Mouse (Mus musculus) CH12.LX (cell line): Measurements from ENCODE around the gene Oma1. TPM values are rescaled to one million over a fixed set of nuclear protein-coding genes. Genes with fewer than 3 reads are reported as not detected.

Source experiments
- DNase-seq: peaks from one replicate; pipeline ENCODE4 v3.0.0-alpha.2; 2013; ENCODE audit errors: extremely low read depth
- H3K27ac ChIP-seq: 2 replicates; pipeline ENCODE4 v1.5.1; 2012; ENCODE audit warnings: low read depth, mild to moderate bottlenecking, control low read depth, moderate library complexity; ENCODE audit not compliant: insufficient read depth
- H3K27me3 ChIP-seq: replicated peaks from 2 replicates; pipeline ENCODE3; 2012; ENCODE audit warnings: inconsistent platforms
- H3K36me3 ChIP-seq, 2 experiments: replicated peaks in 1 of 2; 2 replicates each; pipeline versions ENCODE3 to v1.6.1; 2012; ENCODE audit warnings: inconsistent platforms in 1 of 2, low read length in 1 of 2, mild to moderate bottlenecking in 1 of 2, mixed read lengths in 1 of 2, moderate library complexity in 1 of 2; ENCODE audit not compliant: control insufficient read depth in 1 of 2, insufficient read depth in 1 of 2
- H3K4me1 ChIP-seq, 2 experiments: 2 replicates each; pipeline ENCODE4 v1.6.1; 2012; ENCODE audit warnings: inconsistent platforms in 1 of 2, moderate library complexity in 1 of 2; ENCODE audit not compliant: insufficient read depth in 2 of 2, control insufficient read depth in 1 of 2
- H3K4me2 ChIP-seq: 2 replicates; pipeline ENCODE4 v1.6.1; 2012; ENCODE audit warnings: low read depth, mild to moderate bottlenecking, control low read depth; ENCODE audit not compliant: poor library complexity, insufficient read depth, severe bottlenecking
- H3K4me3 ChIP-seq, 3 experiments: fragments of 150-350 bp in 1 of 3; sonication (generic) in 1 of 3; replicated peaks in 1 of 3; 2 replicates each; pipeline versions ENCODE3 to v1.5.1; 2011 to 2012; ENCODE audit warnings: low read depth in 2 of 3, low read length in 2 of 3, mild to moderate bottlenecking in 2 of 3, moderate library complexity in 2 of 3, control low read depth in 1 of 3, improper control_type of control experiment in 1 of 3, inconsistent platforms in 1 of 3, mixed read lengths in 1 of 3; ENCODE audit not compliant: poor library complexity in 1 of 3
- H3K79me2 ChIP-seq: replicated peaks from 2 replicates; pipeline ENCODE4 v1.6.1; 2012; ENCODE audit warnings: mild to moderate bottlenecking, moderate library complexity; ENCODE audit not compliant: control insufficient read depth, poor library complexity, insufficient read depth, severe bottlenecking; ENCODE audit errors: extremely low read depth
- H3K9ac ChIP-seq: 2 replicates; pipeline ENCODE4 v1.6.1; 2012; ENCODE audit warnings: low read depth, mild to moderate bottlenecking, control low read depth, moderate library complexity; ENCODE audit not compliant: insufficient read depth
- H3K9me3 ChIP-seq: replicated peaks from 2 replicates; pipeline ENCODE3; 2012; ENCODE audit warnings: low read length, inconsistent platforms, mixed read lengths
- CHD2 ChIP-seq: IDR thresholded peaks from 2 replicates; pipeline ENCODE4 v1.6.1; 2011; ENCODE audit warnings: low read length, improper control_type of control experiment
- CTCF ChIP-seq, 2 experiments: IDR thresholded peaks in 1 of 2; conservative IDR thresholded peaks in 1 of 2; 2 replicates each; pipeline ENCODE4 v1.5.1; 2011 to 2012; ENCODE audit warnings: low read depth in 2 of 2, low read length in 2 of 2, improper control_type of control experiment in 1 of 2, inconsistent platforms in 1 of 2, mild to moderate bottlenecking in 1 of 2, moderate library complexity in 1 of 2
- E2F4 ChIP-seq: IDR thresholded peaks from 2 replicates; pipeline ENCODE4 v1.6.1; 2011; ENCODE audit warnings: low read depth, low read length, improper control_type of control experiment; ENCODE audit not compliant: insufficient replicate concordance
- ELF1 ChIP-seq: IDR thresholded peaks from 2 replicates; pipeline ENCODE4 v1.6.1; 2014; ENCODE audit warnings: low read depth, mild to moderate bottlenecking, inconsistent platforms, low read length, improper control_type of control experiment
- EP300 ChIP-seq: IDR thresholded peaks from 2 replicates; pipeline ENCODE4 v1.6.1; 2011; ENCODE audit warnings: low read length, improper control_type of control experiment
- GABPA ChIP-seq: IDR thresholded peaks from 2 replicates; pipeline ENCODE4 v1.6.1; 2012; ENCODE audit warnings: low read depth, low read length, improper control_type of control experiment, inconsistent platforms; ENCODE audit not compliant: insufficient replicate concordance
- HCFC1 ChIP-seq: IDR thresholded peaks from 2 replicates; pipeline ENCODE4 v1.6.1; 2012; ENCODE audit warnings: low read depth, mild to moderate bottlenecking, inconsistent platforms, low read length, improper control_type of control experiment
- MAX ChIP-seq: IDR thresholded peaks from 2 replicates; pipeline ENCODE4 v1.6.1; 2011; ENCODE audit warnings: low read length, improper control_type of control experiment
- MAZ ChIP-seq: IDR thresholded peaks from 2 replicates; pipeline ENCODE4 v1.6.1; 2012; ENCODE audit warnings: low read depth, mild to moderate bottlenecking, inconsistent platforms, low read length, improper control_type of control experiment, moderate library complexity
- MEF2A ChIP-seq: IDR thresholded peaks from 2 replicates; pipeline ENCODE4 v1.6.1; 2014; ENCODE audit warnings: low read depth, mild to moderate bottlenecking, inconsistent platforms, low read length, improper control_type of control experiment, borderline replicate concordance
- MYC ChIP-seq: IDR thresholded peaks from 2 replicates; pipeline ENCODE4 v1.6.1; 2011; ENCODE audit warnings: low read depth, mild to moderate bottlenecking, improper control_type of control experiment, low read length
- PAX5 ChIP-seq: IDR thresholded peaks from 2 replicates; pipeline ENCODE4 v1.6.1; 2012; ENCODE audit warnings: low read length, inconsistent platforms, mixed read lengths
- POLR2A ChIP-seq: IDR thresholded peaks from 2 replicates; pipeline ENCODE4 v1.6.1; 2011; ENCODE audit warnings: low read depth, mild to moderate bottlenecking, improper control_type of control experiment, low read length
- POLR2AphosphoS2 ChIP-seq: IDR thresholded peaks from 2 replicates; pipeline ENCODE4 v1.6.1; 2011; ENCODE audit warnings: low read depth, low read length, improper control_type of control experiment
- SIN3A ChIP-seq: IDR thresholded peaks from 2 replicates; pipeline ENCODE4 v1.6.1; 2012; ENCODE audit warnings: low read length, improper control_type of control experiment, inconsistent platforms
- TBP ChIP-seq: conservative IDR thresholded peaks from 2 replicates; pipeline ENCODE4 v1.6.1; 2011; ENCODE audit warnings: low read depth, low read length, improper control_type of control experiment
- USF1 ChIP-seq: IDR thresholded peaks from 2 replicates; pipeline ENCODE4 v1.6.1; 2014; ENCODE audit warnings: low read depth, mild to moderate bottlenecking, inconsistent platforms, low read length, improper control_type of control experiment
- USF2 ChIP-seq: conservative IDR thresholded peaks from 2 replicates; pipeline ENCODE4 v1.6.1; 2011; ENCODE audit warnings: low read depth, low read length, improper control_type of control experiment
- ZKSCAN1 ChIP-seq: IDR thresholded peaks from 2 replicates; pipeline ENCODE4 v1.6.1; 2012; ENCODE audit warnings: low read depth, inconsistent platforms, low read length, improper control_type of control experiment, borderline replicate concordance
- ZMIZ1 ChIP-seq: IDR thresholded peaks from 2 replicates; pipeline ENCODE4 v1.6.1; 2012; ENCODE audit warnings: low read depth, mild to moderate bottlenecking, inconsistent platforms, low read length, improper control_type of control experiment
- ZNF384 ChIP-seq: IDR thresholded peaks from 2 replicates; pipeline ENCODE4 v1.6.1; 2012; ENCODE audit warnings: low read depth, low read length, improper control_type of control experiment, inconsistent platforms
- dilution Hi-C: fragments of 300-500 bp; cut with MboI; formaldehyde crosslinking; loops from 2 replicates; pipeline ENCODE4 v1.14.3; 2020; ENCODE audit warnings: low sequenced_read_pairs; ENCODE audit not compliant: extremely low pct_unique_long_range_greater_than_20kb, extremely low pct_ligation_motif_present
- in situ Hi-C: fragments of 300-500 bp; cut with MboI; formaldehyde crosslinking; loops from 3 replicates; pipeline ENCODE4 v1.14.3; 2019; ENCODE audit warnings: low sequenced_read_pairs, low pct_ligation_motif_present, low pct_unique_long_range_greater_than_20kb, mixed read lengths
- polyA plus RNA-seq: library from polyadenylated mRNA; unstranded; fragments of >175 nt; gene quantifications from 2 replicates; pipeline ENCODE4 v1.2.1, GENCODE M21; 2012; ENCODE audit warnings: low read depth; ENCODE audit not compliant: insufficient read length
- total RNA-seq, 2 experiments: library from RNA; depleted of rRNA; stranded (reverse); fragments of 300-350 nt in 1 of 2; fragments of >200 nt in 1 of 2; gene quantifications; 2 replicates each; pipeline ENCODE4 v1.2.3; 2012 to 2014

Gene Oma1
- total and polyA plus RNA-seq, 3 experiments, result 15.7 to 20.7 (median 16.8) TPM

GRCm38 (mm10) chr4:103263812-103264396 is 49.7 kb upstream of the Oma1 start:
- no peak overlapping the region for H3K9ac ChIP-seq
- in situ Hi-C loops (no loop called here), dilution Hi-C loops (no loop called here)
- DNase-seq, result no peak
- no peaks in the 10 kb centered on the region for H3K9me3 ChIP-seq
- H3K4me1 ChIP-seq, result peaks cover 2 to 9% of the 10 kb centered on the region in 2 experiments; a peak in 1 of 4 replicates
- no peaks in the 10 kb centered on the region for H3K27me3 ChIP-seq
- no peaks in the 10 kb centered on the region for H3K36me3 ChIP-seq
- no peak for TF ChIP-seq MEF2A
- no peak for TF ChIP-seq USF2
- no peak for TF ChIP-seq TBP
- no peak for TF ChIP-seq SIN3A
- TF ChIP-seq POLR2A, result no peak
- no peak for TF ChIP-seq ZMIZ1
- TF ChIP-seq POLR2AphosphoS2, result no peak
- no peak for TF ChIP-seq ZNF384
- TF ChIP-seq E2F4, result no peak
- TF ChIP-seq MYC, result no peak
- H3K79me2 ChIP-seq, result no peaks in the 10 kb centered on the region
- no peak overlapping the region for H3K4me3 ChIP-seq
- no peak overlapping the region for H3K4me2 ChIP-seq
- H3K27ac ChIP-seq, result no peak overlapping the region

- dilution Hi-C loops (no loop called here), in situ Hi-C loops (no loop called here)
- Histone ChIP-seq H3K4me2 (no peak overlapping the region), H3K79me2 (no peaks in the 10 kb centered on the region), H3K27me3 (no peaks in the 10 kb centered on the region), H3K4me1 (peaks cover 2 to 9% of the 10 kb centered on the region in 2 experiments; a peak in 1 of 4 replicates), H3K4me3 (no peak overlapping the region), H3K9ac (no peak overlapping the region), H3K9me3 (no peaks in the 10 kb centered on the region), H3K36me3 (no peaks in the 10 kb centered on the region), H3K27ac (no peak overlapping the region)
- no peak for DNase-seq
- TF ChIP-seq POLR2AphosphoS2 (no peak), MAX (no peak), PAX5 (no peak), ZKSCAN1 (no peak), POLR2A (no peak), TBP (no peak), MAZ (no peak), HCFC1 (no peak), ELF1 (no peak), GABPA (no peak), EP300 (no peak), CHD2 (no peak), USF1 (no peak), CTCF (conservative IDR thresholded peaks at IDR 0.05 in 1 of 2, IDR thresholded peaks at IDR 0.05 in 1 of 2; ENCODE audit: low read depth in 2 of 2, low read length in 2 of 2) (no peak), USF2 (no peak)
- TF ChIP-seq, all 38 proteins: peak for 0
Measured at GRCm38 (mm10) chr4:103265166-103265565, 48.4 kb upstream of the Oma1 start.
